Mouse (Mus musculus): ENCODE measurements around the gene Retreg2. TPM values are rescaled to one million over a fixed set of nuclear protein-coding genes. Genes with fewer than 3 reads are reported as not detected.
A peak's percentile ranks its signal among the peaks of the same experiment; 100 is the strongest.

The Retreg2 gene
- polyA plus RNA-seq (2014; fragmentation: Nextera tagmentation; extraction: Ambion mirVana) = 146 and 152 TPM in 2 replicates

DNA sequence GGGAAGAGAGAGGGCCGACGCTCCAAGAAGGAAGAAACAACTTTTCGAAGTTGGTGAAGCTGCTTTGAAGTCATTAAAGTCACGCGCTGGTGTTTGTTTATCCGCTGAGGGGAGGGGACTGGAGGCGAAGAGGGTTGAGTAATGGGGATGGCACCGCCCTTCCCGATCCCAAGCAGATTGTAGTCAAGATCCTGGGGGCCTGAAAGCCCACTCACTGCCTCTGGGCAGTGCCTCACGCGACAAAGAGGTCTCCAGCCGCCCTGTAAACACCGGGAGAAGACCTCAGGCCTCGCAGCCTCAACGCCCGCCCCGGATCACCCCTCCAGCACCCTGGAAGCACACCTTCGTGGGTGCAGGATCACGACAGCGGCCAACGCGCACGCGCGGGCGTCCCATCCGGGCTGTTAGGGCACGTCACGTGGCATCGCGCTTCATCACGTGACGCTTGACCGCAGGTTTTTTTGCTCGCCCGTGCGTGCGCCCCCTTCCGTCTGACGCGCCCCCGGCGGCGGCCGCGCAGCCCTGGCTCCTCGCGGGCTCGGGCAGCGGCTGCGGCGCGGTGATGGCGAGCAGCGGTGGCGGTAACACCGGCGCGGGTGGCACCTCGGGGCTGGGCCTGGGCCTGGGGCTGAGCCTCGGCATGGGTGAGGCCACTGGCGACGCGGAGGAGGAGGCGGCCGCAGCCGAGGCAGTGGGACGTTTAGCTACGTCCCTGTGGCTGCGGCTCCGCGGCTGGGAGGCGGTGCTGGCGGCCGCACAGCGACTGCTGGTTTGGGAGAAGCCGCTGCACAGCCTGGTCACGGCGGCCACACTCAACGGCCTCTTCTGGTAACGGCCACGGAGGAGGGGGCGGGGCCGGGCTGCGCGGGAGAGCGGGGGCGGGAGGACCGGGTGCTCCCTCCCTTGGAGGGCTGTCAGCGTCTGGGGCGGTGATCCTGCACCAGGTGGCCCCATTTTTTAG lies at the start of gene Retreg2, which contains the start of gene Cnppd1:
Gene Retreg2, plus strand, starts transcription at position 478 of the 961 bp plus-strand sequence.
Gene Cnppd1, minus strand, starts transcription at position 411 of the 961 bp plus-strand sequence.
- peak within 1 kb of the TSS; percentile 97 for H3K4me2 ChIP-seq (ENCODE audit: low read depth, low read length)
- H3K27ac ChIP-seq (ENCODE audit: low read depth, low read length) = peak within 1 kb of the TSS; percentile 98
- peak; percentile 87 for ATAC-seq (ENCODE audit: low read depth)
- no peaks in the 10 kb centered on the region for H3K9me3 ChIP-seq (ENCODE audit: control insufficient read depth, low read length)
- peak within 1 kb of the TSS; percentile 91 for H3K4me3 ChIP-seq (ENCODE audit: low read depth, low read length)
- H3K27me3 ChIP-seq (ENCODE audit: control insufficient read depth, insufficient read depth, low read length) = no peaks in the 10 kb centered on the region; the same call in 1 of the 2 replicates
- WGBS = under 1% methylated on average over 78 of the region's 91 CpGs
- H3K36me3 ChIP-seq (ENCODE audit: control insufficient read depth, insufficient read depth, low read length) = peaks cover 36% of the 10 kb centered on the region
- peaks cover 17% of the 10 kb centered on the region for H3K4me1 ChIP-seq (ENCODE audit: control insufficient read depth, insufficient read depth, low read length)
- H3K9ac ChIP-seq (replicated peaks; ENCODE audit: low read depth, low read length) = peak within 1 kb of the TSS; percentile 93

DNA sequence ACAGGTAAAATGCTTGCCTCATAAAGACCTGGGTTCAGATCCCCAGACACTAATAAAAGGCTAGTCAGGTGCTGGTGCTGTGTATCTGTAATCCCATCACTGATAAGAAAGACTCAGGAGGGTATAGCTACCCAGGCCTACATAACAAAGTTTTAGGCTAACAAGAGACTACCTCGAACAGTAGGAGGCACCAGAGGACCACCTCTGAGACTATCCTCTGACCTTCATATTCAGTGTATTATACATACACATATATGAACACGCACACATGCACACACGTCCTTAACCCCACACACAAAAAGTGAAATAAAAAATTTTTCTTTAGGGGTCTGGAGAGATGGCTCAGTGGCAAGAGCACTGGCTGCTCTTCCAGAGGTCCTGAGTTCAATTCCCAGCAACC lies 20.4 kb upstream of the Retreg2 start:
- Histone ChIP-seq H3K27ac (ENCODE audit: low read depth, low read length) (no peak overlapping the region), H3K4me1 (ENCODE audit: control insufficient read depth, insufficient read depth, low read length) (no peaks in the 10 kb centered on the region), H3K27me3 (ENCODE audit: control insufficient read depth, insufficient read depth, low read length) (no peaks in the 10 kb centered on the region), H3K9ac (replicated peaks; ENCODE audit: low read depth, low read length) (no peak overlapping the region), H3K9me3 (ENCODE audit: control insufficient read depth, low read length) (no peaks in the 10 kb centered on the region), H3K36me3 (ENCODE audit: control insufficient read depth, insufficient read depth, low read length) (no peaks in the 10 kb centered on the region), H3K4me2 (ENCODE audit: low read depth, low read length) (no peak overlapping the region), H3K4me3 (ENCODE audit: low read depth, low read length) (no peak overlapping the region)
- WGBS = 82% methylated on average over 3 of the region's 3 CpGs
- no peak for ATAC-seq (ENCODE audit: low read depth)

DNA sequence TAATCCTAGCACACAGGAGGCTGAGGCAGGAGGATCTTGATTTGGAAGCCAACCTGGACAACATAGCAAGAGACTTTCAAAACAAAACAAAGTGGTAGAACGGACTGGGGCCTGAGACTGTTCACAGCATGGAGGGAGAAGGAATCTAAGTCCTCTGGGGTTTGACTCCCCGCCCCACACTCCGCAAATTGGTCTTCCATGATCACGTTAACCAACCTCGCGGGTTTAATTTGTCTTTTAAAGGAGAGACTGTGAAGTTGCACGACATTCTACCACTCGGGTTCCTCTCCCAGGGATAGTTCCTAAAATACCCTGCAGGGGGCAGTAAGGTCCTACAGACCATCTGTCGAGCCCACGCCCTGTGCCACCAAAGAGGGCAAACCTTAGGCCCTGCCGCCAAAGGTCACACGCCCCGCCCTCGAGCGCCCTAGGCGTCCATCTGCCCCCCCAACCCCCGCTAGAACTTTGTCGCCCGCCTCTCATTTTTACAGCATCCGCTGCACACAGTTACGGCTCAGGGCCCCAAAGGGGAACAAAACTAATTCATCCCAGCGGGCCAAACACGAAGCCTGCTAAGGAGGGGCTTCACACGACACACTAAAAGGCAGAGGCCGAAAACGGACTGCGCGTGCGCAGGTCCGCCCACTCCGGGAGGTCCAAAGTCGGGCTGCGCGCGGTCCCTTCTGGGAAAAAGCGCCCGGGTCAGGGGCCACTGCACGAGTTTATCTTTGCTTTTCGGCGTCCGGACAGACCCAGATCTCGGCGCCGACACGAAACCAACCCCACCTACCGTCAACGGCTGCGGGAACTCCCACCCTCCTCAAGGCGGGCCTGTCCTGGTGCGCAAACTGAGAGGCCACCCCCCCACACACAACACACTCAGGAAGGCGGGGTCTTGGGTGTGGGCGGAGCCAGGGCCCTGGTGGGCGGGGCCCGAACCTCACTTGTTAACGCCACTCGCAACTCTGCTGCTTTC lies 17.9 kb upstream of the Retreg2 start, which contains the start of gene Nhej1:
Gene Nhej1, minus strand, starts transcription at position 855 of the 976 bp plus-strand sequence.
- peak within 1 kb of the TSS; percentile 86 for H3K27ac ChIP-seq (ENCODE audit: low read depth, low read length)
- H3K4me1 ChIP-seq (ENCODE audit: control insufficient read depth, insufficient read depth, low read length) = no peaks in the 10 kb centered on the region
- peak within 1 kb of the TSS; percentile 55 for H3K9ac ChIP-seq (replicated peaks; ENCODE audit: low read depth, low read length)
- H3K9me3 ChIP-seq (ENCODE audit: control insufficient read depth, low read length) = no peaks in the 10 kb centered on the region
- no peaks in the 10 kb centered on the region for H3K36me3 ChIP-seq (ENCODE audit: control insufficient read depth, insufficient read depth, low read length)
- WGBS = 1% methylated on average over 56 of the region's 56 CpGs
- H3K4me2 ChIP-seq (ENCODE audit: low read depth, low read length) = peak within 1 kb of the TSS; percentile 51
- H3K27me3 ChIP-seq (ENCODE audit: control insufficient read depth, insufficient read depth, low read length) = no peaks in the 10 kb centered on the region
- peak within 1 kb of the TSS; percentile 55 for H3K4me3 ChIP-seq (ENCODE audit: low read depth, low read length)
- ATAC-seq (ENCODE audit: low read depth) = peak; percentile 94

DNA sequence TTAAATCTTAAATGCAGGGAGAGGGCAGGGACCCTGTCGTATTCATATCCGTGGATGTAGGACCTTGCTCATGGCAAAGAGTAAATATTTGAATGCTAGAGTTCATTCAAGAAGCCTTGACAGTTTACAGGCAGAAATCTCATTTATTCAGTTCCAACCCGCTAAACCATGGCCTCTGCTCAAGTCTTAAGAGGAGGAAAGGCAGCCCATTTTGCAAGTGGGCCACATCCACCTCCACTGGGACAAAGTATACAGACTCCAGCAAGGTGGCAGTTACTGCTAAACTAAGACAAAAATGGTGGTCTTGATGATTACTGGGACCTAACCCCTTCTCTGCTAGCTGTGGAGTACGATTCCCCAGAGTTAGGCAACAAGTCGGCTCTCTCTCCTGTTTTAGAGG lies 17.2 kb upstream of the Retreg2 start:
- H3K9ac ChIP-seq (replicated peaks; ENCODE audit: low read depth, low read length) = 0 out of 2 replicates have a peak overlapping the region, but pooled peaks have one; percentile 55
- ATAC-seq (ENCODE audit: low read depth) = peak; percentile 10
- peak overlapping the region; percentile 86 for H3K27ac ChIP-seq (ENCODE audit: low read depth, low read length)

DNA sequence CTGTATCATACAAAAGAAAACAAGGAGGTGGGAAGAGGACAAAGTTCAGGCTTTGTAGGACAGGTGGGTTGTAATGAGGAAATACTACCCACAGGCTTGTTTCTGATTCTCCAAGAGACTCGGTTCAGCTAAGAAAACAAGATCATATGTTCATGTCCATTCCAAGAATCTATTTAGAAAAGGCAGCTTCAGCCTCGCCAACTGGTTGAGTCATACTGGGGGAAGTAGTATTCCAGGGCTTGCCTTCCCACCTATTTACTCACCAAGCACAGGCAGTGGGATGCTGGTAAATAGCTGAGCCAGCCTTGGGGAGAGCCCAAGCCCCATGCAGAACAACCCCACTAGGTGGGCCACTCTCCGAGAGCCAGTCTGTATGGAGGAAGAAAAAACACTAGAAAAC lies 13.9 kb upstream of the Retreg2 start:
- Histone ChIP-seq H3K27ac (ENCODE audit: low read depth, low read length) (no peak overlapping the region), H3K36me3 (ENCODE audit: control insufficient read depth, insufficient read depth, low read length) (no peaks in the 10 kb centered on the region), H3K9me3 (ENCODE audit: control insufficient read depth, low read length) (no peaks in the 10 kb centered on the region), H3K4me3 (ENCODE audit: low read depth, low read length) (no peak overlapping the region), H3K4me2 (ENCODE audit: low read depth, low read length) (no peak overlapping the region), H3K4me1 (ENCODE audit: control insufficient read depth, insufficient read depth, low read length) (no peaks in the 10 kb centered on the region), H3K9ac (replicated peaks; ENCODE audit: low read depth, low read length) (no peak overlapping the region), H3K27me3 (ENCODE audit: control insufficient read depth, insufficient read depth, low read length) (no peaks in the 10 kb centered on the region)
- no peak for ATAC-seq (ENCODE audit: low read depth)
- 80% methylated on average over 3 of the region's 3 CpGs for WGBS

More for the DNA sequence above, 17.2 kb upstream of the Retreg2 start:
- Histone ChIP-seq H3K36me3 (ENCODE audit: control insufficient read depth, insufficient read depth, low read length) (no peaks in the 10 kb centered on the region), H3K4me2 (ENCODE audit: low read depth, low read length) (peak overlapping the region; percentile 51), H3K4me1 (ENCODE audit: control insufficient read depth, insufficient read depth, low read length) (no peaks in the 10 kb centered on the region), H3K27me3 (ENCODE audit: control insufficient read depth, insufficient read depth, low read length) (no peaks in the 10 kb centered on the region), H3K4me3 (ENCODE audit: low read depth, low read length) (peak overlapping the region; percentile 55), H3K9me3 (ENCODE audit: control insufficient read depth, low read length) (no peaks in the 10 kb centered on the region)
- 33% methylated on average over 5 of the region's 5 CpGs for WGBS

DNA sequence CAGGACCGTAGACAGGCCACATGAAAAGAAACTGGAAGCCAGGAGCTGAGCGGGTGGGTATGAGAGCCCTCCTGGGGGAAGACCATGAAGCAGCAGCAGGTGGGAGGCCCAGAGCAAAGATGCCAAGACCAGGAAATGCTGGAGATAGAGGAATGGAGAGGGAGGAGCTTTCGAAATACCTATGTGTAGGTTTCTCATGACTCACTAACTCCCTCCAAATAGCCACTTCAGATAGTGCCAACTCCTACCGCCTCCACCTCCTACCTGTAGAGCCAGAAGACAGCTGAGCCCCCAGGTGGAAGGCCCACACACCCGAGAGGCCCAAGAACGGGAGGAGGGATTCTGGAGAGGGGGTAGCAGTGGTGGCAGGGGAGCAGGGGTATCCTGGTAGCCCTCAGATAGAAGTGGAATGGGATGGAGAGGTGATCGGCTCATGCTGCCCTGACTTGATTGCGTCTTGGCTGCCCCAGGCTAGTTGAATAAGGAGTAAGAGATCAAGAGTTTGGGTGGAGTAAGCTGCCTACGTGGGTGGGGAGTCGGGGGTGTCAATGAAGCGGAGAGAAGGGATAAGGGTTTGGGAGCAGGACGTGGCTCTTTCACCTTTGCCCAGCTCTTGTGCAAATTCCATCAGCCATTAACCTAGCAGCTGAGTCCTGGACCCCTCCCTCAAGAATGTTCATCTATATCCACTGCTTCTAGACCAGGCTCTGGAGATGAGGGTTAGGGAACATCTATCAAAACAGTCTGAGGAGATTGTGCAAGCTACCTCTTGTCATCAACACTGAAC lies 9.0 kb upstream of the Retreg2 start, which contains the start of gene Slc23a3:
Gene Slc23a3, minus strand, starts transcription at position 470 of the 787 bp plus-strand sequence.
- H3K4me3 ChIP-seq (ENCODE audit: low read depth, low read length) = no peak within 1 kb of the TSS
- H3K27me3 ChIP-seq (ENCODE audit: control insufficient read depth, insufficient read depth, low read length) = no peaks in the 10 kb centered on the region
- peaks cover 14% of the 10 kb centered on the region for H3K36me3 ChIP-seq (ENCODE audit: control insufficient read depth, insufficient read depth, low read length)
- WGBS = 77% methylated on average over 12 of the region's 12 CpGs
- no peak for ATAC-seq (ENCODE audit: low read depth)
- no peak within 1 kb of the TSS for H3K27ac ChIP-seq (ENCODE audit: low read depth, low read length)
- H3K4me1 ChIP-seq (ENCODE audit: control insufficient read depth, insufficient read depth, low read length) = no peaks in the 10 kb centered on the region
- H3K4me2 ChIP-seq (ENCODE audit: low read depth, low read length) = no peak within 1 kb of the TSS
- H3K9me3 ChIP-seq (ENCODE audit: control insufficient read depth, low read length) = no peaks in the 10 kb centered on the region
- no peak within 1 kb of the TSS for H3K9ac ChIP-seq (replicated peaks; ENCODE audit: low read depth, low read length)

DNA sequence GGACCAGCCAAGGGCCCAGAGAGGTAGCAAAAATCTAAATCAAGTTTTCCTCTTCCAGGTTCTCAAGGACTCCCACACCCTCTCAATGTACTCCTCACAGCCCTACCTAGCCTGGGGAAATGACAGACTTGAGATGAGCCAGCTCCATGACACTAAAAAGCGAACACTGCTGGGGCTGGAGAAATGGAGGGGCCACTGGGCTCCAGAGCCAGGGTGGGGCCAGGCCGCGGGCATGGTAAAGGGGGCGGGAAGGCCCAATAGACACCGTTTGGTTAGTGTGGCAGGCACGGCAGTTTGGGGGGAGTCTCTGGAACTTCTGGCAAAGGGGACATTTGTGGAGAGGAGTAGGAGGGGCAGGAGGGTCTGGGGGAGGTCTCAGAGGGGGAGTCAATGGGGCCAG lies 6.3 kb upstream of the Retreg2 start:
- H3K4me2 ChIP-seq (ENCODE audit: low read depth, low read length) = no peak overlapping the region
- peaks cover 10% of the 10 kb centered on the region for H3K4me1 ChIP-seq (ENCODE audit: control insufficient read depth, insufficient read depth, low read length)
- H3K36me3 ChIP-seq (ENCODE audit: control insufficient read depth, insufficient read depth, low read length) = peaks cover 24% of the 10 kb centered on the region
- H3K9ac ChIP-seq (replicated peaks; ENCODE audit: low read depth, low read length) = no peak overlapping the region
- H3K9me3 ChIP-seq (ENCODE audit: control insufficient read depth, low read length) = no peaks in the 10 kb centered on the region
- 95% methylated on average over 6 of the region's 6 CpGs for WGBS
- no peak overlapping the region for H3K4me3 ChIP-seq (ENCODE audit: low read depth, low read length)
- no peak for ATAC-seq (ENCODE audit: low read depth)
- H3K27me3 ChIP-seq (ENCODE audit: control insufficient read depth, insufficient read depth, low read length) = no peaks in the 10 kb centered on the region
- H3K27ac ChIP-seq (ENCODE audit: low read depth, low read length) = no peak overlapping the region

DNA sequence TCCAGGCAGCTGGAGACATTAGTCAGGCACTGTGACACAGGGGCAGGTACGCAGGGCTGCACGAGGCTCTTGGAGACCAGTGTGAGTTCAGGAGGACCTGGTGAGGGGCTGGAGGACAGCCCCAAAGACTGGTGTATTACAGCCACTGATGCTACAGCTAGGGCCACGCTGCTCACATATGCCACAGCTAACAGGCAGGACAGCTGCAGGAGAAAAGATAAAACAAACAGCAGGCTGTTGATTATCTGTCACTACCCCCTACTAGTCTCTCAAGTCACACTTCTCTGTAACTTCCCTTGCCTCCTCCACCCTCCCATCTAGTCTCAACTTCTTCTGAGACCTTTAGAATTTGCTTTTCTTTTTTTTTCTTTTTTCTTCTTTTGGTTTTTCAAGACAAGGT lies 5.8 kb upstream of the Retreg2 start:
- Histone ChIP-seq H3K4me1 (ENCODE audit: control insufficient read depth, insufficient read depth, low read length) (peaks cover 10% of the 10 kb centered on the region), H3K27ac (ENCODE audit: low read depth, low read length) (no peak overlapping the region), H3K4me2 (ENCODE audit: low read depth, low read length) (no peak overlapping the region), H3K4me3 (ENCODE audit: low read depth, low read length) (no peak overlapping the region), H3K9me3 (ENCODE audit: control insufficient read depth, low read length) (no peaks in the 10 kb centered on the region), H3K9ac (replicated peaks; ENCODE audit: low read depth, low read length) (no peak overlapping the region), H3K27me3 (ENCODE audit: control insufficient read depth, insufficient read depth, low read length) (no peaks in the 10 kb centered on the region), H3K36me3 (ENCODE audit: control insufficient read depth, insufficient read depth, low read length) (peaks cover 24% of the 10 kb centered on the region)
- WGBS = 74% methylated on average over 3 of the region's 3 CpGs
- no peak for ATAC-seq (ENCODE audit: low read depth)

All from neural tube, embryonic 14.5 days (tissue).